Mouse (Mus musculus) embryonic facial prominence, embryonic 13.5 days (tissue): ENCODE measurements around the gene Pnlip. TPM values are rescaled to one million over a fixed set of nuclear protein-coding genes. Genes with fewer than 3 reads are reported as not detected.

ENCODE experiments used
- ATAC-seq: fragments of 200-750 bp; cut with Nextera tagmentation; 2 replicates; pipeline ENCODE4 v1.8.0; 2017; ENCODE audit warnings: low read depth; ENCODE audit not compliant: insufficient number of reproducible peaks, insufficient read depth, low FRiP score, low TSS enrichment
- H3K27ac ChIP-seq: fragments of 300-500 bp; sonication (generic); 2 replicates; pipeline ENCODE4 v1.5.1; 2015; ENCODE audit warnings: moderate library complexity, mild to moderate bottlenecking, inconsistent platforms
- H3K27me3 ChIP-seq: fragments of 300-500 bp; sonication (generic); 2 replicates; pipeline ENCODE4 v1.6.1; 2015; ENCODE audit warnings: mild to moderate bottlenecking, inconsistent platforms
- H3K36me3 ChIP-seq: fragments of 300-500 bp; sonication (generic); 2 replicates; pipeline ENCODE4 v1.6.1; 2015; ENCODE audit warnings: mild to moderate bottlenecking, inconsistent platforms
- H3K4me1 ChIP-seq: fragments of 300-500 bp; sonication (generic); 2 replicates; pipeline ENCODE4 v1.6.1; 2015; ENCODE audit warnings: inconsistent platforms
- H3K4me2 ChIP-seq: fragments of 300-500 bp; sonication (generic); 2 replicates; pipeline ENCODE4 v1.6.1; 2015; ENCODE audit warnings: moderate library complexity, mild to moderate bottlenecking, inconsistent platforms
- H3K4me3 ChIP-seq: fragments of 300-500 bp; sonication (generic); 2 replicates; pipeline ENCODE4 v1.5.1; 2015; ENCODE audit warnings: mild to moderate bottlenecking, inconsistent platforms
- H3K9ac ChIP-seq: fragments of 300-500 bp; sonication (generic); 2 replicates; pipeline ENCODE4 v1.6.1; 2015; ENCODE audit warnings: mild to moderate bottlenecking, inconsistent platforms
- H3K9me3 ChIP-seq: fragments of 300-500 bp; sonication (generic); 2 replicates; pipeline ENCODE4 v1.6.1; 2016; ENCODE audit warnings: inconsistent platforms
- WGBS: fragments of 180-500 bp; shearing (Covaris S2); methylation state at CpG from one replicate; pipeline ENCODE4 v1.1.7; 2015; ENCODE audit warnings: mixed read lengths; 5-methylcytosine and 5-hydroxymethylcytosine counted together
- polyA plus RNA-seq: library from polyadenylated mRNA; unstranded; fragments of >200 nt; fragmentation: Nextera tagmentation; extraction: Ambion mirVana; gene quantifications from 2 replicates; pipeline ENCODE4 v1.2.1, GENCODE M21; 2015

Gene Pnlip
- polyA plus RNA-seq, 1 experiment from 2014 or later = not detected

- Histone ChIP-seq H3K9ac (no peak overlapping the region), H3K9me3 (0 out of 2 replicates have a peak, but pooled peaks cover 2% of the 10 kb centered on the region), H3K36me3 (no peaks in the 10 kb centered on the region), H3K4me2 (no peak overlapping the region), H3K4me1 (peaks cover 5% of the 10 kb centered on the region; the same call in 1 of the 2 replicates), H3K4me3 (no peak overlapping the region), H3K27ac (no peak overlapping the region), H3K27me3 (no peaks in the 10 kb centered on the region)
- no peak for ATAC-seq
- WGBS = 68% methylated on average over 5 of the region's 5 CpGs
These were observed 75.5 kb downstream of the Pnlip start for GRCm38 (mm10) chr19:58727756-58728155.

GRCm38 (mm10) chr19:58728445-58729031 lies 76.2 kb downstream of the Pnlip start, which contains the start of gene Pnliprp1:
Gene Pnliprp1 (plus strand): TSS chr19:58728887.
- Histone ChIP-seq H3K4me2 (no peak within 1 kb of the TSS), H3K9me3 (0 out of 2 replicates have a peak, but pooled peaks cover 2% of the 10 kb centered on the region), H3K4me3 (no peak within 1 kb of the TSS), H3K4me1 (peaks cover 5% of the 10 kb centered on the region; the same call in 1 of the 2 replicates), H3K36me3 (no peaks in the 10 kb centered on the region), H3K27ac (0 out of 2 replicates have a peak within 1 kb of the TSS, but pooled peaks have one; percentile 48), H3K9ac (no peak within 1 kb of the TSS), H3K27me3 (no peaks in the 10 kb centered on the region)
- 48% methylated on average over 5 of the region's 5 CpGs for WGBS
- no peak for ATAC-seq

Other genes with a start within 250 kb of the Pnlip start
- 22.9 and 24.0 TPM in 2 replicates for gene Gfra1, start 196.6 kb upstream of the Pnlip start, polyA plus RNA-seq
- gene Ccdc172, start 140.5 kb upstream of the Pnlip start, polyA plus RNA-seq = not detected in 2 replicates
- gene Pnliprp1, start 76.4 kb downstream of the Pnlip start, polyA plus RNA-seq = 3.1 TPM in 1 of 2 replicates, not detected in the other
- gene Pnliprp2, start 107.2 kb downstream of the Pnlip start, polyA plus RNA-seq = not detected in 2 replicates
- gene 1700019N19Rik, start 142.0 kb downstream of the Pnlip start, polyA plus RNA-seq = not detected in 2 replicates